Comparison of ENCODE assay signal across 14 mouse cellular contexts in genomic region chr11:76294078-76294477, GRCm38 (mm10). TPM values are rescaled to one million over a fixed set of nuclear protein-coding genes. Genes with fewer than 3 reads are reported as not detected.
DNase-seq lines count a peak whose midpoint lies in the region; ATAC-seq and TF ChIP-seq lines count a peak whose summit lies in the region.
"Had no signal": no experiment of that assay in that cellular context is flagged by ENCODE, and none has a peak within 500 bp of the region (broad histone marks: within the 10 kb centered on the region; RNA-seq: fewer than 3 reads in every experiment).

No protein-coding gene starts in this region.

- no peaks in the 10 kb centered on the region for H3K27me3 ChIP-seq in lung, embryonic 16.5 days (ENCODE audit: control insufficient read depth, insufficient read depth, low read depth, low read length)
- H3K27me3 ChIP-seq in hindbrain, embryonic 15.5 days, result no peaks in the 10 kb centered on the region

- H3K4me2 ChIP-seq in lung, embryonic 16.5 days (ENCODE audit: low read depth, low read length), result no peak overlapping the region
- H3K4me2 ChIP-seq in hindbrain, embryonic 15.5 days, result no peak overlapping the region
- H3K4me2 ChIP-seq: lung, embryonic 14.5 days had no signal

- no peak overlapping the region for H3K4me3 ChIP-seq in gastrocnemius, adult 2 months
- no peak overlapping the region for H3K4me3 ChIP-seq in lung, embryonic 16.5 days (ENCODE audit: low read length)
- H3K4me3 ChIP-seq in brown adipose tissue, adult 24 weeks (ENCODE audit: insufficient read depth, low read depth, low read length), result no peak overlapping the region
- H3K4me3 ChIP-seq in hindbrain, embryonic 15.5 days, result no peak overlapping the region

- no peak for DNase-seq in gastrocnemius, adult 2 months
- no peak for DNase-seq in gastrocnemius, postnatal 36 days
- no peak for DNase-seq in lung, postnatal 4 days
- no peak for DNase-seq in layer of hippocampus, adult 8-10 months (ENCODE audit: low spot score in 2 of 2)
- DNase-seq in spleen, adult 12 weeks (ENCODE audit: low spot score), result no peak
- DNase-seq: B cell, adult 2 months; cerebellum, adult 8-10 months; kidney, postnatal 36 days; right cerebral cortex, postnatal 14 days; thymus, postnatal 36 days had no signal

- TF ChIP-seq CTCF in gastrocnemius, adult 2 months (IDR thresholded peaks at IDR 0.05), result no peak

- WGBS in lung, embryonic 16.5 days, result 62% methylated on average over 5 of the region's 5 CpGs
- WGBS in hindbrain, embryonic 15.5 days, result 52% methylated on average over 5 of the region's 5 CpGs

- H3K36me3 ChIP-seq in lung, embryonic 16.5 days (ENCODE audit: control insufficient read depth, insufficient read depth, low read length), result no peaks in the 10 kb centered on the region
- H3K36me3 ChIP-seq in hindbrain, embryonic 15.5 days, result no peaks in the 10 kb centered on the region

- H3K27ac ChIP-seq in gastrocnemius, adult 2 months, result peak overlapping the region; percentile 85
- 0 out of 2 replicates have a peak overlapping the region, but pooled peaks have one; percentile 40 for H3K27ac ChIP-seq in lung, embryonic 16.5 days (ENCODE audit: low read length)
- peak overlapping the region; percentile 32 for H3K27ac ChIP-seq in brown adipose tissue, adult 24 weeks (replicated peaks; ENCODE audit: low read depth, low read length)
- peak overlapping the region; percentile 53; the same call in 1 of the 2 replicates for H3K27ac ChIP-seq in hindbrain, embryonic 15.5 days (replicated peaks)

- intact Hi-C loops in gastrocnemius, adult 2 months (cut with DNase I), result no loop called here
- intact Hi-C loops in gastrocnemius, postnatal 36 days (cut with DNase I), result no loop called here

- ATAC-seq in lung, embryonic 16.5 days (ENCODE audit: low read depth), result no peak
- ATAC-seq in hindbrain, embryonic 15.5 days (ENCODE audit: low FRiP score, low read depth), result no peak

- no peaks in the 10 kb centered on the region for H3K9me3 ChIP-seq in lung, embryonic 16.5 days (ENCODE audit: control insufficient read depth, low read length)
- no peaks in the 10 kb centered on the region for H3K9me3 ChIP-seq in hindbrain, embryonic 15.5 days

- H3K4me1 ChIP-seq in lung, embryonic 16.5 days (replicated peaks; ENCODE audit: control insufficient read depth, insufficient read depth, low read length), result peaks cover 38% of the 10 kb centered on the region
- peaks cover 32% of the 10 kb centered on the region for H3K4me1 ChIP-seq in brown adipose tissue, adult 24 weeks (ENCODE audit: control insufficient read depth, insufficient read depth, insufficient read length, low read length)
- H3K4me1 ChIP-seq in hindbrain, embryonic 15.5 days (replicated peaks), result peaks cover 74% of the 10 kb centered on the region

- no peak overlapping the region for H3K9ac ChIP-seq in lung, embryonic 16.5 days (ENCODE audit: low read length)
- no peak overlapping the region for H3K9ac ChIP-seq in hindbrain, embryonic 15.5 days
- H3K9ac ChIP-seq: lung, embryonic 14.5 days had no signal

RNA-seq across cellular contexts. Expression of gene Glod4, which starts 50.6 kb away (rescaled TPM):
- total RNA-seq in gastrocnemius, adult 2 months (2021), result 10 to 100 TPM; 21.9 to 24.2 TPM
- 10 to 100 TPM; 16.6 to 17.2 TPM for total RNA-seq in gastrocnemius, postnatal 36 days (2021)
- 122 and 126 TPM in 2 replicates for polyA plus RNA-seq in lung, embryonic 16.5 days (2015; fragmentation: Nextera tagmentation; extraction: Ambion mirVana)
- 62.0 and 64.6 TPM in 2 replicates for polyA plus RNA-seq in brown adipose tissue, adult 24 weeks (2012; ENCODE audit: insufficient read depth, insufficient read length, missing spikeins)
- 119 and 120 TPM in 2 replicates for polyA plus RNA-seq in hindbrain, embryonic 15.5 days (2015; fragmentation: Nextera tagmentation; extraction: Ambion mirVana)
- total RNA-seq in layer of hippocampus, adult 8-10 months (2022), result 10 to 100 TPM; 55.8 to 59.8 (median 58.0) TPM

RNA-seq across cellular contexts. Expression of gene Mrm3, which starts 50.6 kb away (rescaled TPM):
- 10 to 100 TPM; 11.3 to 16.2 TPM for total RNA-seq in gastrocnemius, adult 2 months (2021)
- total RNA-seq in gastrocnemius, postnatal 36 days (2021), result 10 to 100 TPM; 11.0 to 13.9 TPM
- 18.6 and 22.1 TPM in 2 replicates for polyA plus RNA-seq in lung, embryonic 16.5 days (2015; fragmentation: Nextera tagmentation; extraction: Ambion mirVana)
- polyA plus RNA-seq in brown adipose tissue, adult 24 weeks (2012; ENCODE audit: insufficient read depth, insufficient read length, missing spikeins), result 18.2 and 26.8 TPM in 2 replicates
- 23.8 and 26.6 TPM in 2 replicates for polyA plus RNA-seq in hindbrain, embryonic 15.5 days (2015; fragmentation: Nextera tagmentation; extraction: Ambion mirVana)
- 10 to 100 TPM; 16.8 to 19.3 (median 17.5) TPM for total RNA-seq in layer of hippocampus, adult 8-10 months (2022)

Comparison
In these comparisons a context has a peak if more than half of its experiments do, and no peak if none do; other contexts are left out.
1. H3K27ac ChIP-seq: peak in every context shown above with its lines; median percentile 85 in gastrocnemius, adult 2 months; 53 in hindbrain, embryonic 15.5 days; 40 in lung, embryonic 16.5 days; 32 in brown adipose tissue, adult 24 weeks.